Mouse (Mus musculus) adipocyte (in vitro differentiated cells): ENCODE results near the gene Fam107a.

Experiments used
- DNase-seq: peaks from one replicate; pipeline ENCODE4 v3.0.0-alpha.2; 2016; ENCODE audit warnings: low spot score

Fam107a gene

GRCm38 (mm10) chr14:8256881-8257280 lies 60.9 kb downstream of the Fam107a start:
- no peak for DNase-seq

DNA sequence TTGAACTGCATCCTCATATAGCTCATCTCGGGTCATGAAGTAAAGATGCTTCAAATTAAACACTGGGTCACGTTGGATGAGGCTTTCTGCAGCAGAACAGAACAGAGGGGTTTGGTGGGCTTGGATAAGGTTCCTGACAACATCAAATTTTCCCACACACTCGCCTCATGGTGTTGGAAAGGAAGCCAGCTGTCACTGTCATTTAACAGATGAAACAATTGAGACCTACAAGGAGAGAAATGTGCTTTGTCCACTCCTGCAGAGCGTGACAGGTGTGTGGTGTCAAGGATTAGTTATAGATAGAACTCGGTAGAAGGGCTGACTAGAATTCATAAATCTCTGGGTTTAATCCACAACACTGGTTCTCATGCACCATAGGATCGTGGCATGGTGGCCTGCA lies 61.8 kb downstream of the Fam107a start:
- no peak for DNase-seq

- peak; percentile 65 for DNase-seq
Measured at GRCm38 (mm10) chr14:8255076-8255729, 62.6 kb downstream of the Fam107a start.

GRCm38 (mm10) chr14:8251330-8251885 lies 66.4 kb downstream of the Fam107a start:
- DNase-seq, result no peak

DNA sequence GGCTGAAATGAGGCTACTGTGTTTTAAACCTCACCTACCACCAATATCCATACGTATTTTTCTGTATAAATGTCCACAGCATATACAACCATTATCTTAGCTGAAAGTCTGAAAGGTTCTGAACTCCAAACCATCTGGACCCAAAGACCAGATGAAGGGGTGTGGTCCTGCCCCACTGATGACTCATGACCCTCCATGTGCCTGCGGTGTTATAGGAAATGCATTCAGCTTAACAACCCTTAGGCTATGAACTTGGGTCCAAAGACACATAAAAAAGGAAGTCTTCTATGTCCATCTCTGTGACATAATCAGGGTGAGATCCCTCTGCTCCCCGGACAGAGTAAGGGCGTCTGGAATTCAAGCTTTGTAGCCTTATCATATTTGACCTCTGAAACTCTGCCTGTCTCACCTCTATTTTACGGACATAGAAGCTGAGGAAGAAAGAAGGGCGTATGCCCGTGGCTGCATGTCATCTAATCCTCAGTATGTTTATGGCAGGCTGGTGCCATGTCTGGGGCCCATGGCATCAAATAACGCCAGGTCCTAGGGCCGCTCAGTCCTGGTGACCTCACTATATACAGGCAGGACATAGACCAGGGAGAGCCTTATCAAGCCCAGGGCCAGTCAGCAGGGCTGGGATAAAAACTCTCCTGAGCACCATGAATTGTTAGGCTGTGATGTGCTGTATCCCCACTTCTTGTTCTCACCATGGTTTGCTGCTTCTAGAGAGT lies 67.5 kb downstream of the Fam107a start:
- DNase-seq, result no peak

- no peak for DNase-seq
Measured at GRCm38 (mm10) chr14:8249206-8249605, 68.6 kb downstream of the Fam107a start.

DNA sequence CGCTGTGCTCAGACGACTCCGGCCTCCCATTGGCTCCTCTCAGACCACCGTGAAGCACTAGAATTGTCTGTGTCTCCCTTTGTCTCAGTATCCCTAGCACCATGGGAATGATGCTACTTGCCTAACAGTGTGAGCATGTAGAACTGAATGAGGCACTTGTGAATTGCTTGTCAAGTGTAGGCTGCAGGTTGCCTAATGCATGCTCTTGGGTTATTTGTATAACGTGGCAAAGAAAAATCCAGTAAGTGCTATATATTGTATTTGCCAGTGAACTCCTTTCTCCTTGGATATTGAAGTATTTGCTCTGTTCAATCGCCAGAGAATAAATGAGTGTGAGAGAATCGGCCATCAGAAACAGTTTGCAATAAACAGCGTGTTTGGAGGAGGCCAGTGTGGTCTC lies 70.9 kb downstream of the Fam107a start:
- DNase-seq, result no peak
